Mouse (Mus musculus): ENCODE measurements at regions not wholly inside any gene's neighbourhood (a gene's known extent, or its start where the extent isn't known, plus 50 kb on each side); places are given as distances from the start of the nearest gene placed in this dataset.

DNA sequence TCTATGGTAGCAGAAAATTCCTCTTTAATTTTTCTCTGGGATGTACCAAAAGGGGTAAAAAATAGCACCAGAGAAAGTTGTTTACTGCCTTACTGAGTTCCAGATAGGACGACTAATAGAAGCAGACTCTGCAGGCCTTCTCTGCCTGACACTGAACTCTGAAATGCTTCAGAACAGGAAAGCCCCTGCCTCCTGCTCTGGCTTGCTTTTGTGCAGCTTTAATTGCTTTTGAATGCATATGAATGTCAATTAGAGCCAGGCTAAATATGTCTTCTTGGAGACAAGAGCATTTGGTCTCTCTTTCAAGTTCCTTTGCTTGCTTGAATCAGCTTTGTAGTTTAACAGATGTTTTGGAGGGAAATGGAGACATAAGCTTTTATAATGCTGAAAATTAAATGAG lies 512.5 kb upstream of the Apob start:
- no peak for ATAC-seq
- no peaks in the 10 kb centered on the region for H3K27me3 ChIP-seq (replicated peaks; ENCODE audit: control insufficient read depth, insufficient read depth, low read length)
- no peaks in the 10 kb centered on the region for H3K4me1 ChIP-seq (ENCODE audit: control insufficient read depth, insufficient read depth, low read length)
- no peak overlapping the region for H3K9ac ChIP-seq (ENCODE audit: low read depth, low read length)
- no peak overlapping the region for H3K4me2 ChIP-seq (ENCODE audit: low read depth, low read length)
- H3K36me3 ChIP-seq (ENCODE audit: control insufficient read depth, insufficient read depth, low read length): no peaks in the 10 kb centered on the region
- no peaks in the 10 kb centered on the region for H3K9me3 ChIP-seq (ENCODE audit: control insufficient read depth, low read length)
- H3K27ac ChIP-seq (ENCODE audit: low read length): no peak overlapping the region
- H3K4me3 ChIP-seq (ENCODE audit: low read length): no peak overlapping the region
- WGBS: 14% methylated on average over 1 of the region's 1 CpGs

DNA sequence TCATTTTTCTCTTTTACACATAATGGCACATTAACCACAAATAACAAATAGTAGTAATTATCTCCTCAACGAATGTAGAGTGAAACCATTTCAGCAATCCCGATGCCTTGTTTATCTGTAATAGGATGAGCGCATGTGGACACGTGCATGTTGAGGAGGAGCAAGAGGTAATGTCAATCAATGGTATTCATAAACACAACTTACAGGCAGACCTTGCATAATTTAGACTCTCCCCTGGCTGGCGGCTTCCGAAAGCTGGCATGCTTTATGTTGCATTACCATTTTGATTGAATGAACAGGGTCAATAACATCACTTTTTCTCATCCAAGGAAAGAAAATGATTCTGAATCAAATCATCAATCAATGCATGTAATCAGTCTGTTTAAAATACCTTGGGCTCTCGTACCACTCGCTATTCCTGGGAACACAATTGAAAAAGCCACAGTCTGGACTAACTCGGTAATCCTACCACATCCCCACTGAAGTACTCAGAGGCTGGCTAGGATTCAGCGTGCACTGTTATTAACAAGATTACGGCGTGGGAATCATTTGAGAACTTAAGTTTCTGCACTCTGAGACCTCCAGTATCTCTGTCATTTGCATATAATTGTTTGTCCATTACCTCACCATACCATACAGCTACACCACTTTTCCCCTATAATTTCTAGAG lies 464.7 kb upstream of the Apob start:
- Histone ChIP-seq H3K4me1 (ENCODE audit: control insufficient read depth, insufficient read depth, low read length) (no peaks in the 10 kb centered on the region), H3K27me3 (replicated peaks; ENCODE audit: control insufficient read depth, insufficient read depth, low read length) (no peaks in the 10 kb centered on the region), H3K9ac (ENCODE audit: low read depth, low read length) (no peak overlapping the region), H3K4me3 (ENCODE audit: low read length) (no peak overlapping the region), H3K4me2 (ENCODE audit: low read depth, low read length) (no peak overlapping the region), H3K9me3 (ENCODE audit: control insufficient read depth, low read length) (no peaks in the 10 kb centered on the region), H3K36me3 (ENCODE audit: control insufficient read depth, insufficient read depth, low read length) (no peaks in the 10 kb centered on the region), H3K27ac (ENCODE audit: low read length) (no peak overlapping the region)
- WGBS: 87% methylated on average over 12 of the region's 12 CpGs
- no peak for ATAC-seq

DNA sequence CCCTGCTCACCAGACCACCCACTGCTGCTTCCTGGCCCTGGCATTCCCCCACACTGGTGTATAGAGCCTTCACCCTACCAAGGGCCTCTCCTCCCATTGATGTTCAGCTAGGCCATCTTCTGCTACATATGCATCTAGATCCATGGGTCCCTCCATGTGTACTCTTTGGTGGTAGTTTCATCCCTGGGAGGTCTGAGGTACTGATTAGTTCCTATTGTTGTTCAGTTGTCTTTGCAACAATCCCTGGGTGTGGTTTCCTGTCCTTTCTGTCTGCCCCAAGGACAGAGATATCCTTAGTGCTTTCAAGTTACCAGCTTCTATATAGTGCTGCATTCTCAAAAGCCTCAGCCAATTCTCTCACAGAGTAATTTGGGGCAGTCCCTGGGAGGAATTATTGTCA lies 440.1 kb upstream of the Apob start:
- Histone ChIP-seq H3K27ac (ENCODE audit: low read length) (no peak overlapping the region), H3K4me3 (ENCODE audit: low read length) (no peak overlapping the region), H3K9me3 (ENCODE audit: control insufficient read depth, low read length) (no peaks in the 10 kb centered on the region), H3K27me3 (replicated peaks; ENCODE audit: control insufficient read depth, insufficient read depth, low read length) (no peaks in the 10 kb centered on the region), H3K9ac (ENCODE audit: low read depth, low read length) (no peak overlapping the region), H3K4me1 (ENCODE audit: control insufficient read depth, insufficient read depth, low read length) (no peaks in the 10 kb centered on the region), H3K36me3 (ENCODE audit: control insufficient read depth, insufficient read depth, low read length) (no peaks in the 10 kb centered on the region), H3K4me2 (ENCODE audit: low read depth, low read length) (no peak overlapping the region)
- no peak for ATAC-seq

DNA sequence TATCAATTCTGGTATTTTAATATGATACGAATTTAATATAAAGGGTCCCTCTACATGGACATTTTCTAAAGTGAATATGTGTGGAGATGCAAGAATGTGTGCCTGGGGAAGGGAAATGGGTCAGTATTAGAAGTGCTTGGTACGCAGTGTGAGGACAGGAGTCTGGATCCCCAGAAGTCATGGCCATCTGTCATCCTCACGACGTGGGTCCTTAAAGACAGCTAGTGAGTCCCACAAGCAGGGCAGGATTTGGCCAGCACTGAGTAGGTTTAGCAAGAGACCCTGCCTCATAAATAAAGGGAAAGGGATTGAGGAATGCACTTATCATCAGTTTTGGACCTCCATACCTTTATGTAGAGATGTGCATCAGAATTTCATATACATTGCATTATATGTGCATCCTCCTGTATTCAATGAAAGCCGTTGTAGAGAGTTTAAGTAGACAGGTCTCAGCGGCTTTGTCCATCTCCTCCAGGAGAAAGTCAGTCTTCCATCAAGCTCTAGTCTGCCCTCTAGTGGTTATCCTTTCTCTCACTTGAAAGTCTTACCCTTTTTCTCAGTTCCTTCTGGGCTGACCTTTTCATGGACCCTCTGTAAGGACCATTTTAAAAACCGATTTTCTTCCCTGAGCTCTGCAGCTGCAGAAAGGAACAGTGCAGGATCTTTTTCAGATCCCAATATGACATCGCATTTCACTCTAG lies 434.0 kb upstream of the Apob start:
- WGBS: 58% methylated on average over 8 of the region's 8 CpGs
- H3K27ac ChIP-seq (ENCODE audit: low read length): no peak overlapping the region
- no peak for ATAC-seq
- no peak overlapping the region for H3K4me2 ChIP-seq (ENCODE audit: low read depth, low read length)
- no peaks in the 10 kb centered on the region for H3K36me3 ChIP-seq (ENCODE audit: control insufficient read depth, insufficient read depth, low read length)
- H3K27me3 ChIP-seq (replicated peaks; ENCODE audit: control insufficient read depth, insufficient read depth, low read length): no peaks in the 10 kb centered on the region
- H3K9ac ChIP-seq (ENCODE audit: low read depth, low read length): no peak overlapping the region
- no peaks in the 10 kb centered on the region for H3K4me1 ChIP-seq (ENCODE audit: control insufficient read depth, insufficient read depth, low read length)
- H3K4me3 ChIP-seq (ENCODE audit: low read length): no peak overlapping the region
- no peaks in the 10 kb centered on the region for H3K9me3 ChIP-seq (ENCODE audit: control insufficient read depth, low read length)

DNA sequence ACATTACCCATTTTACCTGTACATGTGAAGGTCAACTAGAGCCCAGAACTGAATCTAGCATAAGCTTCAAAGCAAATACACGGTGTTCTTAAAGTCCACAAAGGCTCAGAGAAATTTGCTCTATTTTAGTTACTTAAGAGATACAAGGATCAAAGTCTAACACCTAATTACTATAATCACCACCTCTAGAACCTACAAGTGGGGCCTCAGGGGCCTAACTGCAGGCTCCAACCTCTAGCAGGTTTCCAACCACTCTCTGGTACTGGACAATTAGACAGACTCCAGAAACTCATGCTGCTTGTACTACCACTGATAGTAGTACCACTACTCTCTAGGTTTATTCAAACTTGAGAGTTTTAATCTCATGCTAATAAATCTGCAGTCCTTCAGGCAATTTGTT lies 428.7 kb upstream of the Apob start:
- Histone ChIP-seq H3K9ac (ENCODE audit: low read depth, low read length) (no peak overlapping the region), H3K27ac (ENCODE audit: low read length) (no peak overlapping the region), H3K9me3 (ENCODE audit: control insufficient read depth, low read length) (no peaks in the 10 kb centered on the region), H3K27me3 (replicated peaks; ENCODE audit: control insufficient read depth, insufficient read depth, low read length) (no peaks in the 10 kb centered on the region), H3K4me1 (ENCODE audit: control insufficient read depth, insufficient read depth, low read length) (no peaks in the 10 kb centered on the region), H3K4me3 (ENCODE audit: low read length) (no peak overlapping the region), H3K36me3 (ENCODE audit: control insufficient read depth, insufficient read depth, low read length) (no peaks in the 10 kb centered on the region), H3K4me2 (ENCODE audit: low read depth, low read length) (no peak overlapping the region)
- WGBS: 55% methylated on average over 1 of the region's 1 CpGs
- peak; percentile 90 for ATAC-seq

DNA sequence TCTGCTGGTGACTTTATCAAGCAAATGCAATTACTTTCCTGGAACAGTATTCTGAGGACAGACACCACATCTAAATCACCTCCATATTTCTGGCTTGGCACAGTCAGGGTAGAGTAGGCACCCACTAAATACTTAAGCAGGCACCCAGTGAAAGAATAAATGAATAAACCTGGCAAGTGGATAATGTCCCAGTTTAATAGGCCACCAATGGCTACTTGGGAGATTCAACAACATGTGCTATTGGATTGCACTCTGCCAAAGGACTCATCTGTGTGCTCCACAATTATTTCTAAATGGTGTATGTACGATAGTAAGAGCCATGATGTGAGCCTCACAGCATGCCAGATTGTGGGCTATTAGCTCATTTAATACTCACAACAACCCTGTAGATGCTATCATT lies 417.2 kb upstream of the Apob start:
- Histone ChIP-seq H3K9me3 (ENCODE audit: control insufficient read depth, low read length) (no peaks in the 10 kb centered on the region), H3K4me1 (ENCODE audit: control insufficient read depth, insufficient read depth, low read length) (no peaks in the 10 kb centered on the region), H3K9ac (ENCODE audit: low read depth, low read length) (no peak overlapping the region), H3K27me3 (replicated peaks; ENCODE audit: control insufficient read depth, insufficient read depth, low read length) (no peaks in the 10 kb centered on the region), H3K4me3 (ENCODE audit: low read length) (no peak overlapping the region), H3K27ac (ENCODE audit: low read length) (no peak overlapping the region), H3K36me3 (ENCODE audit: control insufficient read depth, insufficient read depth, low read length) (no peaks in the 10 kb centered on the region), H3K4me2 (ENCODE audit: low read depth, low read length) (no peak overlapping the region)
- ATAC-seq: no peak
- 84% methylated on average over 1 of the region's 1 CpGs for WGBS

DNA sequence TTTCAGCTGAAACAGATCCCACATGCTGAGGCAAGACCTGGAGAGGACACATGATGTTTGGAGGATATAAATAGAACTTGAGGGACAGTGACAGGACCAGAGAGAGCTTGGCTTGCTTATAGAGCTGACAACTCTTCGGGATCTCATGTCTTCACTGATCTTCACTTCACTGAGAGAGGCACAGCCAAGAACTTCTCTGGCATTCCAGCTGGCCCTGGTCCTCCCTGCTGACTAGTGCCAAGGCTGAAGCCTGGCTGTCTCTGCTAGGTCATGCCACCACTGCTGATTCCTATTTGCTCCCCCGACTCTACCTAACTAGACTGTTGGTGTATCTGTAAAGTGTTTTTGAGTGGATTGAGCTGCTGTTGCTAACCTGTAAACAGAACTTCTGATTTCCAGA lies 401.4 kb upstream of the Apob start:
- WGBS: 76% methylated on average over 2 of the region's 2 CpGs
- Histone ChIP-seq H3K9ac (ENCODE audit: low read depth, low read length) (no peak overlapping the region), H3K4me1 (ENCODE audit: control insufficient read depth, insufficient read depth, low read length) (no peaks in the 10 kb centered on the region), H3K27ac (ENCODE audit: low read length) (no peak overlapping the region), H3K4me2 (ENCODE audit: low read depth, low read length) (no peak overlapping the region), H3K9me3 (ENCODE audit: control insufficient read depth, low read length) (no peaks in the 10 kb centered on the region), H3K27me3 (replicated peaks; ENCODE audit: control insufficient read depth, insufficient read depth, low read length) (no peaks in the 10 kb centered on the region), H3K4me3 (ENCODE audit: low read length) (no peak overlapping the region), H3K36me3 (ENCODE audit: control insufficient read depth, insufficient read depth, low read length) (no peaks in the 10 kb centered on the region)
- ATAC-seq: no peak

DNA sequence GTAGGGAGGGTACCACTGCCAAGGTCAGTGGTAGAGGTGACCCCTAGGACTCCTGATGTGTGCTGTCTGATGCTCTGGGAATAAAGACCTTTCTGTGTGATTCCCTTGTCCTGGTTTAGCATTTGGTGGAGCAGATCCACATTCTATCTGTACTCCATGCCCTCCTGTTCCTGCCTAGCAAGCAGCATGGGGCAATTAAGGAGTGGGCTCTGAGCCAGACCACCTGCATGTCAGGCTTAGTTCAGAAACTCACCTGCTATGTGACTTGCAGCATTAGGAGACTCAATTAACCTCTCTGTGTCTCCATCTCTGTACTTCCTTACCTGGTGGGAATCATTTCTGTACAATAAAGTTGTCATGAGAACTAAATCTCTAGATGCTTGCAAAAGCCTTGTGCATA lies 389.9 kb upstream of the Apob start:
- Histone ChIP-seq H3K9me3 (ENCODE audit: control insufficient read depth, low read length) (no peaks in the 10 kb centered on the region), H3K27me3 (replicated peaks; ENCODE audit: control insufficient read depth, insufficient read depth, low read length) (no peaks in the 10 kb centered on the region), H3K9ac (ENCODE audit: low read depth, low read length) (no peak overlapping the region), H3K36me3 (ENCODE audit: control insufficient read depth, insufficient read depth, low read length) (no peaks in the 10 kb centered on the region), H3K4me3 (ENCODE audit: low read length) (no peak overlapping the region), H3K4me2 (ENCODE audit: low read depth, low read length) (no peak overlapping the region), H3K4me1 (ENCODE audit: control insufficient read depth, insufficient read depth, low read length) (no peaks in the 10 kb centered on the region), H3K27ac (ENCODE audit: low read length) (no peak overlapping the region)
- ATAC-seq: no peak

DNA sequence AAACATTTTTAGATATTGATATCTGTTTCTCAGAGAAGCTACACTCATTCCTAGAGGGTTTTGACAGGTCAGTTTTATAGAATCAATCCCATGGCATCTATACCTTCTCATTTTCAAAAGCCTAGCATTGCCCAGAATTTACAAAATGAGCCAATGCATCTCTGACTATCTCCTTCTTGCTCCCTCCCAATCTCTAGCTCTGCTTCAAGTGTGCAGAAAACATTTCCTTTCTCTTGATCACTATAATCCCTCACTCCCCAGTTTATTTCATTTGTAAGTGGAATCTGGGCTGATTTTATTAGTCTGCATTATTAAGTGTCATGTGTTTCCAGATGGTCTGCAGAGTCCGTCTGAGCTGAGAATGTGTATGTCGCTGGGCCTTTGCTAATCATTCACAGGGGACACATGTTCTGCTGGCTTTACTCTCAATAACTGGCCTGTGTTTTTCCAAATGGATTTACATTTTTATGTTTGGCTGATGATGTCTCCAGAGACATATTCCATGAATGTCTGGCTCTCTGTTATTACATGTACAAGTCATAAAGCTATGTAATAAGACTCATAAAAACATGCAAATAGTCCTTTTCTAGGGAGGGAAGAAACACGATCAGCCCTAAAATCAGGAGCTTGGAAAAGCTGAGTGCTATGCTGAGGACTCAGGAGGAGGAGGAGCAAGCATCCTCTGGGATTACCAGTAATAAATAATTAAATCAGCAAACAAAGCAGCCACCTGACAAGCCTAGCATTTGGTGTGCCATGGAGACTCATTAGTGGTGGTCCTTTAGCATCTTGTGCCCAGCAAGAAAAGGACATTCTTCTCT lies 366.0 kb upstream of the Apob start:
- Histone ChIP-seq H3K27me3 (replicated peaks; ENCODE audit: control insufficient read depth, insufficient read depth, low read length) (no peaks in the 10 kb centered on the region), H3K36me3 (ENCODE audit: control insufficient read depth, insufficient read depth, low read length) (no peaks in the 10 kb centered on the region), H3K4me1 (ENCODE audit: control insufficient read depth, insufficient read depth, low read length) (no peaks in the 10 kb centered on the region), H3K9me3 (ENCODE audit: control insufficient read depth, low read length) (no peaks in the 10 kb centered on the region), H3K4me3 (ENCODE audit: low read length) (no peak overlapping the region), H3K4me2 (ENCODE audit: low read depth, low read length) (no peak overlapping the region), H3K27ac (ENCODE audit: low read length) (no peak overlapping the region), H3K9ac (ENCODE audit: low read depth, low read length) (no peak overlapping the region)
- ATAC-seq: 0 out of 2 replicates have a peak, but pooled peaks have one; percentile 59
- 35% methylated on average over 3 of the region's 3 CpGs for WGBS
